In the genomic region with DNA sequence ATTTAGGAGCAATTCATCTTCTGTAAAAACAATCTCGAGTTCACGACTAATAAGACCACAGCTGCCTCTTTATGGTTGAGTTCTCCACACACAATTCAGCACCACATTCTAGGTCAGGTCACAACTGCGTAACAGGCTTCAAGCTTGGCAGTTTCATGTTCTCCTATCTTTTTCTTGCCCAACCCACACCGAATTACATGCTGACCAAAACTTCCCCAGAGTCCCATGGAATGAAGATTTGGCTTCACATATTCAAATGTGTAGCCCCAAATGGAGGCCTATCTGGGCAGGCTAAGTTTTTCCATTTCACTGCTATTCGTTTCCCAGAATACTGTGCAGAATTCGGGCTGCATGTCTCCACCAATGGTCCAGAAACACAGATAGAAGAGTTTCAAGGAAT, we compare ENCODE assay signal across 34 mouse cellular contexts.
"Had no signal": no experiment of that assay in that cellular context is flagged by ENCODE, and none has a peak within 500 bp of the region (broad histone marks: within the 10 kb centered on the region; RNA-seq: fewer than 3 reads in every experiment).

No protein-coding gene starts in this region.

- H3K27ac ChIP-seq: heart, adult 2 months; heart, embryonic 10.5 days; heart, embryonic 13.5 days; heart, embryonic 15.5 days; hindbrain, embryonic 10.5 days; hindbrain, embryonic 12.5 days; hindbrain, embryonic 13.5 days; hindbrain, embryonic 14.5 days; hindbrain, embryonic 15.5 days; hindbrain, postnatal 0 days; intestine, embryonic 15.5 days; kidney, embryonic 15.5 days; kidney, postnatal 0 days; layer of hippocampus, adult 2 months; left cerebral cortex, adult 2 months had no signal

- H3K4me3 ChIP-seq: heart, adult 2 months; heart, embryonic 10.5 days; heart, embryonic 12.5 days; heart, embryonic 13.5 days; heart, embryonic 15.5 days; hindbrain, embryonic 10.5 days; hindbrain, embryonic 12.5 days; hindbrain, embryonic 13.5 days; hindbrain, embryonic 15.5 days; intestine, embryonic 15.5 days; kidney, embryonic 15.5 days; layer of hippocampus, adult 2 months; left cerebral cortex, adult 2 months had no signal

- H3K36me3 ChIP-seq: heart, embryonic 10.5 days; heart, embryonic 12.5 days; heart, embryonic 13.5 days; heart, embryonic 15.5 days; hindbrain, embryonic 10.5 days; hindbrain, embryonic 12.5 days; hindbrain, embryonic 13.5 days; hindbrain, embryonic 15.5 days; intestine, embryonic 15.5 days; kidney, embryonic 15.5 days had no signal

- H3K4me2 ChIP-seq: heart, embryonic 11.5 days; heart, embryonic 12.5 days; heart, embryonic 13.5 days; heart, embryonic 15.5 days; hindbrain, embryonic 12.5 days; hindbrain, embryonic 13.5 days; hindbrain, embryonic 14.5 days; hindbrain, embryonic 15.5 days; intestine, embryonic 15.5 days; kidney, embryonic 15.5 days had no signal

- H3K9me3 ChIP-seq: heart, embryonic 10.5 days; heart, embryonic 12.5 days; heart, embryonic 13.5 days; heart, embryonic 15.5 days; hindbrain, embryonic 10.5 days; hindbrain, embryonic 12.5 days; hindbrain, embryonic 13.5 days; hindbrain, embryonic 15.5 days; intestine, embryonic 15.5 days; kidney, embryonic 15.5 days had no signal

- H3K27me3 ChIP-seq: heart, embryonic 13.5 days; heart, embryonic 15.5 days; hindbrain, embryonic 12.5 days; hindbrain, embryonic 13.5 days; hindbrain, embryonic 15.5 days; intestine, embryonic 15.5 days; kidney, embryonic 15.5 days had no signal

- ATAC-seq: hindbrain, embryonic 16.5 days; hindbrain, postnatal 0 days; inflammation-experienced regulatory T-cells, adult 6 months; intestine, embryonic 15.5 days; intestine, embryonic 16.5 days; intestine, postnatal 0 days had no signal

- H3K4me1 ChIP-seq: heart, embryonic 12.5 days; heart, embryonic 15.5 days; intestine, embryonic 15.5 days; kidney, embryonic 15.5 days had no signal

- H3K9ac ChIP-seq: heart, embryonic 12.5 days; heart, embryonic 13.5 days; heart, embryonic 15.5 days; hindbrain, embryonic 12.5 days; hindbrain, embryonic 13.5 days; hindbrain, embryonic 14.5 days; hindbrain, embryonic 15.5 days; intestine, embryonic 15.5 days; kidney, embryonic 15.5 days had no signal

- DNase-seq: heart, adult 2 months; heart, postnatal 14 days; kidney, adult 11 months; kidney, adult 18-20 months; kidney, adult 2 months; kidney, adult 8-10 months; kidney, adult 9 months; kidney, postnatal 10 days; kidney, postnatal 14 days; kidney, postnatal 25 days; kidney, postnatal 36 days; kidney, postnatal 4 days; layer of hippocampus, adult 9-11 months; layer of hippocampus, postnatal 36 days had no signal
